Mouse (Mus musculus) left cerebral cortex, postnatal 25 days (tissue): ENCODE data around the gene Sgo2a. TPM values are rescaled to one million over a fixed set of nuclear protein-coding genes. Genes with fewer than 3 reads are reported as not detected.
"Not testable (repeated sequence)": the region's sequence is repeated elsewhere in the genome, so short reads cannot be mapped to it uniquely, and the experiment has no call there.

Source experiments
- DNase-seq, 2 experiments: peaks; one replicate each; pipeline ENCODE4 v3.0.0; 2022; ENCODE audit warnings: low spot score in 2 of 2, mixed read lengths in 1 of 2
- intact Hi-C: fragments of 180-260 bp; cut with DNase I; formaldehyde crosslinking; loops from one replicate; pipeline ENCODE4 v1.15.1; 2025
- total RNA-seq, 2 experiments: library from RNA; stranded (reverse); gene quantifications; 2 replicates each; pipeline ENCODE4 v1.2.3; 2021

Sgo2a gene
- under 1 TPM; 0.41 to 0.46 TPM for total RNA-seq

DNA sequence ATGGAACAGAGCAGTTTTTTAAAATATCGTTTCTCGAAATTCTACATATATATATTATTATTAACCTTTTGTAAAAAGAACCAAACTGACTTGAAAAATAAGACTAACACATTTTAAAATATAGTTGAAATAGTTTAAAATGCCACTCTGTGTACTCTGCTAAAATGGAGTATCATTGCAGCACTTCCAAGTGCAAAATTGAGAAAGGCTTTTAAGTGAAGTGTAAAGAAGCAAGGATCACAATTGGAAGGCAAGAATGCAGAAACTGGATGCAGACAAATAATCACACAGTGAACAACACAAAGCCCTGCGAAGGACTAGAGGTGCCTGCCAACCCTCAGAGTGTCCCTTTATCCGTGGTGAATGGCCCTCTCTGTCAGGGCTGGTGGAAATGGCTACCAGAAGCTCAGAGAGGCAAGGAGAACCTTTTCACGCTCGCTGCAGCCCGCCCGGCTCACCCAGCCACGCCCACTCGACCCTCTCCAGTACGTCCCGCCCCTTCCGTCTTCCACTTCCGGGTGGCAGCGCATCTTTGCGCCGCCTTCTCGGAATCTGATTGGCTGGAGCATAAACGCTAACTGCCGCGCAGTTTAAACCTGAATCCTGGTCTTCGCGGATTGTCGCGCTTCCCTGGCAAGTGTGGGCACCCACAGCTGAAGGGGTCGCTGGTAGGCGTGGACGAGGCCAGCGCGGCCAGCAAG is at the start of gene Sgo2a:
TSS of gene Sgo2a (plus strand) at position 540 of the 701 bp plus-strand sequence.
- DNase-seq, result peak; percentile 87 to 92
- intact Hi-C loops, result no loop called here

DNA sequence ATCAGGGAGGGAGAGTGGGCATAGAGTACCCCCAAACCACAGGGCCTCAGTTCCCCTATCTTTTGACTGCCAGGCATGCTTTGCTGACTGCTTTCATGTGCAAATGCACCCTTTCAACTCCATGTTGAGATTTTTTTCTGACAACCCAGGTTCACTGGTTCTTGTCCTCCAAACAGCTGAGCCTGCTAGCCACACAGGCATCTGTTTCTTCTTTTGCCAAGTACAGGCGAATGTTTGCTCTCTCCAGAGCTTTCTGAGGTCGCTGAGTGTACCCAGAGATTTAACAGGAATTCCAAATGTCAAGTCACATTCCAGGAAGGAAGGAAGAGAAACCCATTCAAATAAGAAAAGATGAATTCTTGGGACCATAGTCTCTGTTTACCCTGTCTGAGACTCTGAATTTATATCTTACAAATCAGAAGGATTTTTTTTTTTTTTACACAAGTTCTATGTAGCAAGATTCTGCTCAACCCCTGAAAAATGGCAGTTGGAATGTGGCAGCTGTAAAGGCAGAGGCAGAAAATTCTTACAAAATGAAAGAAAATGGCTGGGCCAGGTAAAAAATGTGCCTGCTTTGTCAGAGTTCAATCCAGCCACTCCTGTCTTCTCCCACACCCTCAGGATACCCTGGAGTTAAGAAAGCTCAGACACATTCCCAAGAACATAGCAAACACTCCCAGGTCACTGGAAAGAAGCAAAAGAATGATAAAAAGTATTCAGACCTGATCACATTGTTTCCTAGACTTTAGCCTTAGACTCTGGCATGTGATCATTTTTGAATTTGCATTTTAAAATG is 48.0 kb upstream of the Sgo2a start:
- no peak for DNase-seq
- intact Hi-C loops, result loop anchor here (1.0 to 5.0 kb wide), 2 partner anchors 175 to 518 kb away; partner anchors contain the start of gene Spats2l

DNA sequence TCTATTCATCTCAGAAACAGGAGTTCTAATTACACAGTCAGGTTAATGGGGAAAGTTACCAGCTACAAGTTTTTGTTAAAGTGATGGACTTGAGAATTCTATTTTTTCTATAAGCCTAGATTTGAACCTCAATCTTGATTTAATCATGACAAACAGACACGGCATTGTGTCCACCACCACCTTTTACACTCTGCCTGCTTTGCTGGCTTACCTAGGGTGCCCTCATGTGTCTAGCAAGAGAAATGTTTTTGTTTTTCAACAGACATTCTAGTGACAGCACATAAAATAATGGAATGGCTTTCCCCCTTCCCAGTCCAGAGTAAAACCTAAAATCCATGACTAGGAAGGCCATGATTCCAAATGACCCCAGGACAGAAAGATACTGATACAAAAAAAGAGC is 46.6 kb upstream of the Sgo2a start:
- peak; percentile 13 to 37 for DNase-seq
- intact Hi-C loops, result loop anchor here (5.0 kb wide), 1 partner anchor 177 kb away; the partner anchor contains the start of gene Spats2l

DNA sequence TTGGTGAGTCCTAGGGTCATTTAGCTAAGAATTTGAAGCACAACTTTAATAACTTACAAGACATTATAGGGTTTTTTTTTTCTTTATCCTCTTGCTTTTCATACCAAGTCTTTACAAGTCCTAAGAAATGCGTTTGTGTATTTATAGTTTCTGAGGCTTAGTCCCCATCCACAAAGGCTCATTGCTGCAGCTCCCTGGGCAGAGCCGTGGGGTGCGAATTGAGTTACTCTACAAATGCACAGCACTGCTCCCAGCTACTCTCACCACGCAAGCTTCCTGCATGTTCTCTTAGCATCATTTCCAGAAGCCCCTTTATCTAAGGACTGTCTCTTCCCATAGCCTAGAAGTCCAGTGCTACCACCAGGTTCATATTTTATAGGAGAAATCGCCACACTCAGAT is 46.1 kb upstream of the Sgo2a start:
- DNase-seq, result no peak
- intact Hi-C loops, result loop anchor here (5.0 kb wide), 1 partner anchor 177 kb away; the partner anchor contains the start of gene Spats2l

DNA sequence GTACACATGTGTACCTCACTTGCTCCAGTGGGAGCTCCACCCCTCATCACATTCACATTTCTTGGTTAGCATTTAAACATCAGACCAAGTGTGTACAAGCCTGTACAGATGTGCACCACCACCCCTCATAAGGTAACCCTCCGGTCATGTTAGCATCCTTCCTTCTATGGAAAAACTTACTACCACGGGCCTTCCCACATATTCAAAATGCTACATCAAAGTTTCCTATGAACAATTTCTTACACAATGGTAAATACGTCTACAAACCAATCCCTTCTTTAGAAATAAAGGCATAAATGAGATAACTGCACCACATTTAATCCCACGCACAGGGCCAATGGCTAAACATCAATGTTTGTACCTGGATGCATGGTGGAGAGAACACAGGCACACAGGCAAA is 43.3 kb upstream of the Sgo2a start:
- DNase-seq, result no peak
- intact Hi-C loops, result no loop called here

DNA sequence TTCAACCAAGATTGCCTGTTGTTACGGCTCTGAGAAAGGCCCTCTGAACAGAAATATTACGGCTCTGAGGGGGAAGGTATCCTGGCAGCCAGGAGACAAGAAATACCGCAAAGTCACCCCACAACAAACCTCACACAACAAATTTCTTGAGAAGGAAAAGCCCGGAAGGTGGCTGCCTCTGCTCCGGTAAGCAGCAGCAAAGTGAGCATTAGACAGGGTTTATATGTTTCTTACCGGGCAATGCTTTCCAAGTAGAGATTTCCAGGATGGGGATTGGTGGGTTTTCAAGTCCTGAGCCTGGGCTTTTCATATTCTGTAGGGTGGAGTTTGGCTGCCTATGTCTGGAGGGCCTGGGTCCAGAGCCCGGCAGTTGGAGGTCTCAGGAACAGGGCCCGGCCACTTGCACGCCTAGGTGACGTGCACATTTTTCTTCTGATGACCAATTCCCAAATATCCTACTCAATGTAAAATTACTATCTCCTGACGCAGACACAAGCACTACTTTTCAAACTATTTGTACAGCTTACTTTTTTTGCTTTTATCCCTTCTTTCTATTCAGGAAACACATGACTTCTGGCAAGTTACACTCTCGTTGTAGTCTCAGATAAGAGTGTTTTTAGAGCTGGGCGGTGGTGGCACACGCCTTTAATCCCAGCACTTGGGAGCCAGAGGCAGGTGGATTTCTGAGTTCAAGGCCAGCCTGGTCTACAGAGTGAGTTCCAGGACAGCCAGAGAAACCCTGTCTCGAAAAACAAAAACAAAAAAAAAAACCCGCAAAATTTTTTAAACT is 42.0 kb upstream of the Sgo2a start:
- no peak for DNase-seq
- intact Hi-C loops, result no loop called here

DNA sequence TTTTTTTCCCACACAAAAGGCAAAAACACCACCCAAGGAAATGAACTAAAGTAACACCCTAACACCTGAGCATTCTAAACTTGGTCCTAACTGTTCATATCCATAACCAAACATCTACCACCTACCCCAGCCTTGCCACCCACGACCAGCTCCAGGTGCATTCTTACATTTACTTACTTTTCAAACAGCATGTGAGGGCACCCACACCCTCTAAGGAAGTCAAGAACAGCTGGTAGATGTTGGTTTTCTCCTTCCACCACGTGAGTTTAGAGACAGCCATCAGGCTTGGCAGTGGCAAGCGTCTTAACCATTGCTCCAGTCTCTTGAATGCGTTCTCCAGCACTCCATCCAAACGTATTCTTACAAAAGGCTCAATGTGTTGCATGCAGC is 41.4 kb upstream of the Sgo2a start:
- intact Hi-C loops, result no loop called here
- no peak for DNase-seq

DNA sequence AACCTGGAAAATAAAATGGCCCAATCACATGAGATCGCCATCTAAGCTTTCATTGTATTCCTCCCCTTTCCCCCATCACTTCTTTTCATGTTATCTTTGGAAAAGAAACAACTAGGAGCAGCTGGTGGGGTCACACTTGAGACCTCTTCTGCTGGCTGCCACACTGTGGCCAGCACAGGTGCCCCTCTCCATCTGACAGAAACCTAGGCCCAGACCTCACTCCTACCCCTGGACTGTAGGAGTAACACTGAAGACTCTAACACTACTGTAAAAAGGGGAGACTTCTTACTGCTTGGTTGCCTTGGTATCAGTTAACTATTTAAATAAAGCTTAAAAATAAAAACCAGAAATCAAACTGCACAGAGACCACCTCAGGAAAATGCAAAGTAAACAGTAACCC is 40.0 kb upstream of the Sgo2a start:
- intact Hi-C loops, result no loop called here
- no peak for DNase-seq

DNA sequence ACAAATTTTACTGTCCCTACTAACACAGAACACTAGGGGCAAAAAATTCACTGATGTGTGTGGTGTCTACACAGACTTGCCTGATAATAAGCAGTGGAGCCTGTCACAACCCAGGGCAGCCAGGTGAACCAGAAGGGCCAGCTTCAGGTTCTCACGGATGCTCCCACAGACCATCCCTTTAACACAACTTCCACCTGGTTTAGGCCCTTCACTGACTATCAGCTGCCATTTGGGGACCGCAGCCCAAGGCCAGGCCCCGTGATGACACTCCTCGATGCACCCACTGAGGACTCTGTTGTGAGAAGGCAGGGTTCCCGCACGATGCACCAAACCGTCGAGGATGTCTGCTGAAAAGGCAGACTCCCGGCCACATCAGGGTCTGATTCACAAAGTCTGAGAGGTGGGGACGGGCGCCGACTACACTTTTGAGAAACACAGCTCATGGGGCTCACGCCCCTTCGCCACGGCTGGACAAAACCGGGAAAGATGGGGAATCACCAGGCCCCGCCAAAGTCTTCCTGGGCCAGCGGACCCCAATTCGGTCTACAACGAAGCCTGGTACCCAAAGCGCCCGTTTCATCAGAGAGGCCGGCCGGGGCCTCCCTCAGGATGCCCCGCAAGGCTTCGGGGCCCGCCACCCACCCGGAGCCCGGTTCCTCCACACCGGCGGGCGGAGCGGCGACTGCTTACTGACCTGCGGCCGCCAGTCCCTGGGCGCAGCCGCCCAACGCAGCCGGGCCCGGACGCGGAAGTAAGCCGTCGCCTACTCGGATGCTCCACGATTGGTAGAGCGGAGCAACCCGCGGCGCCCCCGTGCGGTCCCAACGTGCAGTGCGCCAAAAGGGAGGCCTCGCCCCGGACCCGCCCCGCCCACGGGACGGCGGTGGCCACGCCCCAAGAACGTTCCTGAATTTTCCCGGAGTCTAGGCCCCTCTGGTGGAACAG is 26.2 kb upstream of the Sgo2a start:
- peak; percentile 96 for DNase-seq
- intact Hi-C loops, result loop anchor here (5.0 to 10.0 kb wide), 3 partner anchors 143 to 325 kb away; partner anchors contain the start of gene Aox3

DNA sequence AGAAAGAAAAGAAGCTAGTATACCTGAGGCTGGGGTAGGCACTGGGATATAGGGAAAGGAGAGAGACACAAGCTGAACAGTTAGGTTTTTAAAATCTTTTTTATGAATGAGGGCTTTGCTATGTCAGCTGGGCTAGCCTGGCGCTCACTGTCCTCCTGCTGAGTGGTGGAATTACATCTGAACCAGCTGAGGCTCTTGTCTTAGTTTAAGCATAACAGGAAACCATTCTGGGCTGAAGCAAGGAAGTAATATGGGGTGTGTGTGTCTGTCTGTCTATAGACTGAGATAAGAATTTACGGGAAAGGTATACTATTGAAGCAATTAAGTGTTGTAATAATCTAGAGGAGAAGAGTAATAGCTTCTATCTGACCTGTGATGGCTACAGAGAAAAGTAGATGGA is 24.2 kb upstream of the Sgo2a start:
- intact Hi-C loops, result loop anchor here (5.0 kb wide), 2 partner anchors 141 to 301 kb away; partner anchors contain the start of gene Aox3
- no peak for DNase-seq

DNA sequence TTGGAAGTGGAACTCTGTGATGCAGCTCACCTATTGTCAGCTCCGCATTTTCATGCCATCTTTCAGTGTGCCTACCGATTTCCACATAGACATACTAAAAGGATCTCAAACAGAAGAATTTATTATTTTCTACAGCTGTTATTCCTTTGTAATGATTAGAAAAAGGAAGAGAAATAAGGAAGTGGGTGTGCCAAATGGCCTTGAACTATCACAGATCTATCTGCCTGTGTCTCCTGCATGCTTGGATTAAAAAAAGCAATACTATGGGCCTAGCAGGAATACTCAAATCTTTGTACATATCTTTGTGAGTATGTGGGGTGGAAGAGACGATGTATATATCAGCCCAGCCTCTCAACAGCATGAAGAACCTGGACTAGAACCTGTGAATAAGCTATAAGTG is 18.9 kb upstream of the Sgo2a start:
- intact Hi-C loops, result no loop called here
- DNase-seq, result no peak

DNA sequence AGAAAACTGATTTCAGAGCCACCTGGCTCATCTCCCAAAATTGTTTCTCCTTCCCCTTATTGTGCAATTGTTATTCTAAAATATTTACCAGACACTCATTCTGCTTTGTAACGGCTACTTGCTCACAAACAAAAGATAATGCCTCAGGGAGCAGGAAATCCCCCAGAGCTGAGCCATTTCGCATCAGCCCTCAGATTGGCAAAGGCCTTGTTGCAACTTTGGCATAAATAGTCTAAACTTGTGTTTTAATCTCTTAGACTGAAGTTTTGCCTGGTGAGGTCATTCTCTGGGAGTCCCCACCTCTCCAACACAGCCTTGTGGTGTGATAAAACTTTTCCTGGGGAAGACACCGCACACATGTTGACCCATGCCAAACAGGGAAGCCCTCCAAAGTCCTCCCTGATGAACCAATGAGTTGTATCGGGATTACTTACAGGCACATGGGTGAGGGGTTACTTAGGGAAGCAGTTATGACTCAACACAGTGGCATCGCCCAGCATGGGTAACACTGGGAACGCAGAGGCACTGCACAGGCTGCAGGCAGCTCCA is 6.6 kb upstream of the Sgo2a start:
- intact Hi-C loops, result no loop called here

DNA sequence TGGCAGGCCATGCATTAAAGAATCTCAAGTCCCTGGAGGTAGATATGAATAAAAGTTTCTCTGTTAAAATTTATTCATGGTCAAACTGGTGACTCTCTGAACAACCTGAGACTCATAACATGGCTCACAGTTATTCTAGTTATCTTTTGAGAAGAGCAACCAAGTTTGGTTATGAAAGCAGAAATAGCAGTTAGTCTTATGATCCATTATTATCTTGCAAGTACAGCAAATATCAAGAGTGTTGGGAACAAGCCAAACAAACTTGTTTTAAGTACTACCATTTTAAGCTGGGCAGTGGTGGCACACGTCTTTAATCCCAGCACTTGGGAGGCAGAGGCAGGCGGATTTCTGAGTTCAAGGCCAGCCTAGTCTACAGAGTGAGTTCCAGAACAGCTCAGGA is 4.5 kb upstream of the Sgo2a start:
- intact Hi-C loops, result no loop called here

More for the DNA sequence above, 6.6 kb upstream of the Sgo2a start:
- no peak for DNase-seq

DNA sequence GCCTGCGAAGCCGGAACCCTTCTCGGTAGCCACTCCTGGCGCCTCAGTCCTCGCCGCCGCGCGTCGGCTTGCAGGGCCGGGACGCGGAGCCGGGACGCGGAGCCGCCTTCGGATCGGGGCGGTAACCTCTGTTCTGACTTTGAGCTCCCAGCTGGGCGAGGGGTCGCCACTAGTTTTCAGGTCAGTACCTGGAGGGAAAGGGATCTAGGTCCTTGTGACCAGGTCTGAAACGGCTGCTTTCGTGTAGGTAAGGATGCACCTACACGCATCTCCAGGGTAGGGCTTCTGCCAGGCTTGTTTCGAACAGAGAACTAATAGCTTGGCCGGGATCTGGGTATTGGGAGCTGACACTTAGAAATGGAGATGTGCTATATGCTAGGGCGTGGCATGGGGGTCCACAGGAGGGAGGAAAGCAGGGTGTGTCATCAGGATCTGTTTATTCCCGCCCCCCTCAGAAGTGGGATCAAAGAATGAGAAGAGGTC is 403 bp downstream of the Sgo2a start:
- intact Hi-C loops, result no loop called here
- DNase-seq, result no peak

More for the DNA sequence above, 4.5 kb upstream of the Sgo2a start:
- no peak for DNase-seq

DNA sequence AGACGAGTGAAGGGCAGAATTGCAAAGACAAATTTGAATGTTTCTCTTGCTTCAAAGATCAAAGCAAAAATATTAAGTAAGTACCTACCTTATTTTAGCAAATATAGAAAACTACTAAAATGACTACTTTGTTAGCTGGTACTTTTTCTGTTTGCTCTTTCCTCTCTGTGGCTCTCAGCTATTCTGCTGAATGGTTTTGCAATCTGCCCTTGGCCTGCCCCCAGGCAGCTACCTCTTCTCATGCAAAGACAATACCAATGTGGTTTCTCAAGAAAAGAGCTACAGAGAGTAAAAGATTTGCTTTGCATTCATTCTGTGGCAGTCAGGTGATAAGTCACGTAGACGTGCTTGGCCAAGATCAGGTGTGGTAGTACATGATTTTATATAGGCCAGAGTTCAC is 2.4 kb downstream of the Sgo2a start:
- intact Hi-C loops, result no loop called here
- no peak for DNase-seq

DNA sequence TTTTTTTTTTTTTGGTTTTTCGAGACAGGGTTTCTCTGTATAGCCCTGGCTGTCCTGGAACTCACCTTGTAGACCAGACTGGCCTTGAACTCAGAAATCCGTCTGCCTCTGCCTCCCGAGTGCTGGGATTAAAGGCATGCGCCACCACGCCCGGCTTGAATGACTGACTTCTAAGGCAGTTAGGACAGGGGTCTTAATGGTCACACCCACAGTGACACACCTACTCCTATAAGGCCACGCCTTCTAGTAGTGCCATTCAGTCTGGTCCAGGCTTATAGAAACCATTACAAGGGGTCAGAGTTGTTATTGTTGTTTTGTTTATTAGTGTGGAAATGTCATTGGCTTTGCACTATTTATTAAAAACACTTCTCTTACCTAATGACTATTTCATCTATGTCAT is 10.6 kb downstream of the Sgo2a start:
- intact Hi-C loops, DNase-seq: not testable (repeated sequence)

DNA sequence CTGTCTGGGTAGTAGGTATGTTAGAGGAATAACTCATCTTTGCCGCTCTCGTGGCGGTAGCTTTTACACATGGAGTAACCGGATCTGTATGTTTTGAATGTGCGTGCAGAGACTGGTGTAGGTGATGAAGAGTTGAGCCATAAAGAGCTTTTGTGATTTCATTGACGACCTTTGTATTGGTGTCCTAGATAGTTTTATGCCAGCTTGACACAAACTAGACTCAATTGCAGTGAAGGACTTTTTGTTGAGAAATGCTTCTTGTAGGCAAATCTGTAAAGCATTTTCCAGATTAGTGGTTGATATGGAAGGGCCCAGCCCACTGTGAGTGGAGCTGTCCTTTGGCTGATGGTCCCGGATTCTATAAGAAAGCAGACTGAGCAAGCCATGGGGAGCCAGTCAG is 23.1 kb downstream of the Sgo2a start, which contains the start of gene Kctd18:
TSS of gene Kctd18 (minus strand) at position 101 of the 400 bp plus-strand sequence.
- intact Hi-C loops, result no loop called here
- DNase-seq, result no peak

DNA sequence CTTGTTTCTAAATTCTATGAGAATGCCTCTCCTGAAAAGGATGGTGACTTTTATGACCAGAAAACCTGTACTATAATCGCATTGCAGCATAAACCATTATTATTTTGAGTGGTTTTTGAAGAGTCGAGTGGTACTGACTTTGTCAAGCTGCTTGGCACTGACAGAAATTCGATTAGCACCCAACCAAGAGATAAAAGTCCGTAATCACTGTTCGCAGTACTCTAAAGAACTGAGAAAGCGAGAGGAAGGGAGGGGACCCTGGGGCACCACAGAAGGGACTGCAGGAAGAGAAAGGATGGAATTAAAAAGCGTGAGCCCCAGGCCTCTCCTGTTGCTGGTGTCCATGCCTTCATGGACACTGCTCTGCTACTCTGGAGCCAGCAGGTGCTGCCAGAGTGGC is 31.9 kb downstream of the Sgo2a start:
- intact Hi-C loops, result no loop called here

More for the DNA sequence above, 31.9 kb downstream of the Sgo2a start:
- DNase-seq, result no peak
